Mouse (Mus musculus) heart, postnatal 0 days (tissue): Measurements from ENCODE around the gene Arhgap15.

Experiments used
- CTCF ChIP-seq: IDR thresholded peaks from 2 replicates; pipeline ENCODE4 v1.5.1; 2016; ENCODE audit warnings: antibody characterized with exemption, control low read depth, low read depth
- EP300 ChIP-seq: IDR thresholded peaks from 2 replicates; pipeline ENCODE4 v1.6.1; 2016; ENCODE audit warnings: antibody characterized with exemption, low read depth

DNA sequence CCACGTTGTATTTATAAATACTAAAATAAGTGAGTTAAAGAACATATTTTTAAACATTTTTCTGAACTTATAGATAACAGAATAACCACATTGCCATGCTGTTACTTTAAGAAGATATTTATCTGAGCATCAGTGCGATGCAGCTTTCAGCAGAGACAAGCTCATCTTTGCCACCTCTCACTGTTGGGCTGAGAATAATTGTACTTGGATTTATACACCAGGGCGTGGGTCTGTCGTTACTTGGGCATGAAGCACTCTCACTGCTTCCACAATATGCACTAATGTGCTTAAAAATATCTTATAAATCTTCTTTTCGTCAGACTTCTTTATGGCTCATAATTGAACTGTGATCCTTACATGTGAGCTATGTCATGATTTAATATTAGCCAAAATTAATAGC lies 372.5 kb downstream of the Arhgap15 start:
- no peak for TF ChIP-seq CTCF
- no peak for TF ChIP-seq EP300
